Mouse (Mus musculus) gastrocnemius, postnatal 14 days (tissue): ENCODE data around the gene Klhl10. TPM values are rescaled to one million over a fixed set of nuclear protein-coding genes. Genes with fewer than 3 reads are reported as not detected.

Source experiments
- DNase-seq: peaks from one replicate; pipeline ENCODE4 v3.0.0; 2021; ENCODE audit warnings: mixed read lengths
- intact Hi-C: fragments of 180-260 bp; cut with DNase I; formaldehyde crosslinking; loops from one replicate; pipeline ENCODE4 v1.15.1; 2025; ENCODE audit warnings: low total_unique reads
- total RNA-seq, 2 experiments: library from RNA; stranded (reverse); gene quantifications; 2 replicates each; pipeline ENCODE4 v1.2.3; 2021

The Klhl10 gene
- total RNA-seq, 2 experiments from 2014 or later: 0.33 to 0.43 TPM

GRCm38 (mm10) chr11:100406995-100407705 lies 34.6 kb upstream of the Klhl10 start:
- intact Hi-C loops: no loop called here

GRCm38 (mm10) chr11:100408076-100408834 lies 33.5 kb upstream of the Klhl10 start:
- DNase-seq: peak; percentile 81
- intact Hi-C loops: loop anchor here (2.0 kb wide), 1 partner anchor 45 kb away; no protein-coding TSS in a partner anchor

More at GRCm38 (mm10) chr11:100406995-100407705, 34.6 kb upstream of the Klhl10 start:
- no peak for DNase-seq

- intact Hi-C loops: loop anchor here (2.0 kb wide), 1 partner anchor 46 kb away; no protein-coding TSS in a partner anchor
Observed at GRCm38 (mm10) chr11:100408835-100409462, 32.8 kb upstream of the Klhl10 start.

GRCm38 (mm10) chr11:100409686-100410085 lies 32.0 kb upstream of the Klhl10 start:
- intact Hi-C loops: loop anchor here (2.0 kb wide), 1 partner anchor 47 kb away; no protein-coding TSS in a partner anchor

More at GRCm38 (mm10) chr11:100408835-100409462, 32.8 kb upstream of the Klhl10 start:
- DNase-seq: no peak

DNA sequence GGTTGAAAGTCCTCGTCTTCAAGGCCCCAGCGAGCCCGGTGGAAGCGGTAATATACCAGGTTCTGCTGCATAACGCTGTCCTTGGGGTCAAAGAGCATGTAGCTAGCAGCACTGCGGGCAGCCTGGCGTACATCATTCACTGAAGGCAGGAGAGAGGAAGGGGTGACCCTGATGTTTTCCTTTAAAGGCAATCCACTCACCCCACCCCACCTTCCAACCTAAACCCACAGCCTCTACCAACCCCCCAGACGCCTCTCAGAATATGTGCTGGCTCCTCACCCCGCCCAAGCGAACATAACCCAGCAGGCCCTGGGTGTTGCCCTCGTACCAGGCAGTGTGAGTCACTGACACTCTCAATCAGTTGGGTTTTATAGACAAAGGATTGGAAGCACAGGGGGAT lies 30.0 kb upstream of the Klhl10 start:
- intact Hi-C loops: no loop called here
- no peak for DNase-seq

More at GRCm38 (mm10) chr11:100409686-100410085, 32.0 kb upstream of the Klhl10 start:
- DNase-seq: no peak

- intact Hi-C loops: no loop called here
- DNase-seq: no peak
Observed at GRCm38 (mm10) chr11:100413541-100413940, 28.2 kb upstream of the Klhl10 start.

DNA sequence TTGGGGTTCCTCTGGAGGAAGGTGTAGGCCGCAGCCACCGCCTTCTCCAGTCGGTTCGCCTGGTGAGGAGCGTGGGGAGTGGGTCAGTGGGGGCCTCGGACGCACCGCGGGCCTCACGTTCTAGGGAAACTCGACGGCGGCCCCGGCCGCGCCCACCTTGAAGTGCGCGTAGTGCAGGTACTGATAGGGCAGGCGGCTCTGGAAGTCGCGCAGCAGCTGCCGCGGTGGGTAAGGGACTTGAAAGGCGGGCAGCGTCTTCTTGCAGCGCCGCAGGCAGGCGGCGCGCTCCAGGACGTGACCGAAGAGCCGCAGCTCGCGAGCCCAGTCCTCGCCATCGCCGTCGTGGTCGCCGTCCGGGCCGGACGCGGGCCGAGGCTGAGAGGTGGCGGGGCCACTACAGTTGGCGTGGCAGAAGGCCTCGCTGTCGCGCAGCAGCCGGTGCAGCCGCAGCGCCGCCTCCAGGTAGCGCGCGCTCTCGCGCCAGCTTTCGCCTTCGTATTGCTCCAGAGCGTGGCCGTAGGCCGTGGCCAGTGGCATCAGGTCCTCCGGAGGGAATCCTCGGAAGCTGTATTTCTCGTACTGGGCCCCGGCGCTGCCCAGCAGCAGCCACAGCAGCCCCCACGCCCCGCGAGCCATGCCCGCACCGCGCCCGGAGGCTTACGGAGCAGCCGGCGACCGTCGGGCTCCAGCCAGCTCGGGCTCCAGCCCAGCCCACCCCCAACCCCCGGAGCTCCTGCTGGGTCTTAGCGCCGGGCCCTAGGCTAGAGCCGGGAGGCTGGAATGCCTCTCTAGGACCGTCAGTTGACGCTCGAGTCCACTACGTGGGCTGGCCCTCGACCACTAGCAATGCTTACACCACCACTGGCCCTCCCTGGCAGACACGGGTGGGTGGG lies 27.4 kb upstream of the Klhl10 start, which contains the start of gene P3h4:
Gene P3h4 (minus strand): TSS at position 816 of the 893 bp plus-strand sequence.
- intact Hi-C loops: no loop called here
- peak; percentile 90 for DNase-seq

- intact Hi-C loops: no loop called here
- DNase-seq: peak; percentile 83
Observed at GRCm38 (mm10) chr11:100414914-100415822, 26.5 kb upstream of the Klhl10 start, which contains the start of gene Fkbp10. Fkbp10 (plus strand) TSS chr11:100415697.

DNA sequence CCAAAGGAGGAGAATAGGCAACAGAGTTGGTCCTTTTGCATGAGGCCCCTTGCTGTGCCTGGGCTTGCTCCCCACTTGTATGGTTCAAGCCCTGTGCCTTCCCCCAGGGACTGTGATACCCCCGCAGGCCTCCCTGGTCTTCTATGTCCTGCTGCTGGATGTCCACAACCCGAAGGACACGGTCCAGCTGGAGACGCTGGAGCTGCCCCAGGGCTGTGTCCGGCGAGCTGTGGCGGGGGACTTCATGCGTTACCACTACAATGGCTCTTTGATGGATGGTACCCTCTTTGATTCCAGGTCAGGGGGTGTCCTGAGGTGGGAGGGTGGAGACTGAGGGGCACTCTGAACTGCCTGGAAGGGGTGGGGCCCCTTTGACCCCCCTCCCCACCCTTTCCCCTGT lies 20.2 kb upstream of the Klhl10 start:
- intact Hi-C loops: loop anchor here (10.0 kb wide), 1 partner anchor 133 kb away; no protein-coding TSS in a partner anchor

GRCm38 (mm10) chr11:100423836-100424235 lies 17.9 kb upstream of the Klhl10 start:
- no peak for DNase-seq
- intact Hi-C loops: loop anchor here (2.0 to 10.0 kb wide), 2 partner anchors 49 to 131 kb away; partner anchors contain the start of gene Klhl11

More for the DNA sequence above, 20.2 kb upstream of the Klhl10 start:
- no peak for DNase-seq

DNA sequence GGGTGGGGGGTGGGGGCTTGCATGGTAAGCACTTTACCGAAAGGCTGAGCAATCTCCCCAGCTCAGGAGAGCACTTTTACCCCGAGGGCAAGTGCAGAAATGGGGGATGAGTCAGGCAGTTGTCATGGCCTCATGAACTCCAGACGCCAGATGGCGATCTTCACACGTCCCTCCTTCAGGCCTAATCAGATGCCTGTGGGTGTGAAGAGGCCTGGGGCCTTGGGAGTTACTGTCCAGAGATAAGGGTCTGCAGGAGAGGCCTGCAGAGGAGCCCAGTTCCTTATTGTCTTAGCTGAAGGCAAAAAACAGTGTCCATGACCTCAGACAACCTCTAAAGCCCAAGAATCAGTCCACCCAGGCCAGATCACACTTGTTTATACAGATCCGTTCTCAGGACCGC lies 15.9 kb upstream of the Klhl10 start:
- DNase-seq: peak; percentile 69
- intact Hi-C loops: loop anchor here (2.0 to 10.0 kb wide), 2 partner anchors 47 to 129 kb away; partner anchors contain the start of gene Klhl11

DNA sequence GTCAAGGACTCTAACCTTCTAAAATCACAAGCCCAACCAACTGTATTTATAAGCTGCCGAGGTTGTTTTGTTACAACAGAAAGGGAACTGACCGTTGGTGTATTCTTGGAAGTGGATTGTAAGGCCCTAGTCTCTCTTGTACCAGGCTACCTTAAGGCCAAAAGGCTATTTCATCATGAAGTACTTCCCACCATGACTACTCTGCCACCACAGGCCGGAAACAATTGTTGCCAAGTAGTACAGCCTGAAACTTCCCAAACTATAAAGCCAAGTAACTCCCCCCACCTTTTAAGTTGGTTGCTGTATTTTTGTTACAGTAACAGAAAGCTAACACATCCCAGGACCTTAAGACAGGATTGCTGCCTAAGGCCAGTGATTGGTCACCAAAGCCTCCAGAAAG lies 14.9 kb upstream of the Klhl10 start:
- DNase-seq: no peak
- intact Hi-C loops: loop anchor here (10.0 kb wide), 1 partner anchor 128 kb away; no protein-coding TSS in a partner anchor

- no peak for DNase-seq
- intact Hi-C loops: loop anchor here (10.0 kb wide), 1 partner anchor 126 kb away; no protein-coding TSS in a partner anchor
Observed at GRCm38 (mm10) chr11:100428612-100429199, 13.0 kb upstream of the Klhl10 start.

- DNase-seq: no peak
- intact Hi-C loops: no loop called here
Observed at GRCm38 (mm10) chr11:100430052-100430451, 11.7 kb upstream of the Klhl10 start.

DNA sequence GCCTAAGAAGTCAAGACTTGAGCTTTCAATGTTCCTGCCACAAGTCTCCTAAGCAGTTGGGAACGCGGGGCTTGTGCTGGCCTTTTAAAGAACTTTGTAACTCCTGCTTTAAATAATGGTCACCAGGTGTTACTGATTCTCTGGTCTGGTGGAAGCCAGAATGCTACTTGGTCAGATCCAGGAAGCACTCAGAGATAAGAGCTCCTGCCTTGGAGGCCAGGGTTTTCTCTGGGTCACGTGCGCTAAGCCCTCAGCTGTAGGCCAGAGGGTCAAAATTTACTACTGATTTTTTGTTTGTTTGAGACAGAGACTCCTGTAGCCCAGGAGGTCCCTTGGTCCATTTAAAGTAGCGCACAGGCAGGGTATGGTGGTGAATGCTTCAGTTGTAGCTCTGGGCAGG lies 9.7 kb upstream of the Klhl10 start:
- DNase-seq: no peak
- intact Hi-C loops: no loop called here

GRCm38 (mm10) chr11:100435678-100436246 lies 6.0 kb upstream of the Klhl10 start:
- intact Hi-C loops: no loop called here
- DNase-seq: no peak

- no peak for DNase-seq
- intact Hi-C loops: no loop called here
Observed at GRCm38 (mm10) chr11:100437901-100438300, 3.8 kb upstream of the Klhl10 start.
